Mouse (Mus musculus) forebrain, embryonic 16.5 days (tissue): Measurements from ENCODE around the gene Fuz. TPM values are rescaled to one million over a fixed set of nuclear protein-coding genes. Genes with fewer than 3 reads are reported as not detected.

ENCODE experiments used
- ATAC-seq: fragments of 200-750 bp; cut with Nextera tagmentation; 2 replicates; pipeline ENCODE4 v1.8.0; 2017; ENCODE audit warnings: mild to moderate bottlenecking, moderate library complexity
- H3K27ac ChIP-seq: fragments of 300-500 bp; sonication (generic); 2 replicates; pipeline ENCODE4 v1.5.1; 2014; ENCODE audit warnings: low read length, control low read depth
- H3K27me3 ChIP-seq: fragments of 300-500 bp; sonication (generic); replicated peaks from 2 replicates; pipeline ENCODE4 v1.6.1; 2014; ENCODE audit warnings: low read length; ENCODE audit not compliant: control insufficient read depth, insufficient read depth
- H3K36me3 ChIP-seq: fragments of 300-500 bp; sonication (generic); 2 replicates; pipeline ENCODE4 v1.6.1; 2014; ENCODE audit not compliant: control insufficient read depth, insufficient read depth
- H3K4me1 ChIP-seq: fragments of 300-500 bp; sonication (generic); replicated peaks from 2 replicates; pipeline ENCODE4 v1.6.1; 2014; ENCODE audit warnings: low read length; ENCODE audit not compliant: control insufficient read depth, insufficient read depth
- H3K4me2 ChIP-seq: fragments of 300-500 bp; sonication (generic); 2 replicates; pipeline ENCODE4 v1.6.1; 2014; ENCODE audit warnings: mild to moderate bottlenecking, low read length, control low read depth
- H3K4me3 ChIP-seq: fragments of 300-500 bp; sonication (generic); replicated peaks from 2 replicates; pipeline ENCODE4 v1.5.1; 2014; ENCODE audit warnings: mild to moderate bottlenecking, low read length, control low read depth
- H3K9ac ChIP-seq: fragments of 300-500 bp; sonication (generic); replicated peaks from 2 replicates; pipeline ENCODE4 v1.6.1; 2014; ENCODE audit warnings: low read depth, low read length, control low read depth
- H3K9me3 ChIP-seq: fragments of 300-500 bp; sonication (generic); 2 replicates; pipeline ENCODE4 v1.6.1; 2016; ENCODE audit warnings: low read length; ENCODE audit not compliant: control insufficient read depth
- WGBS: fragments of 180-500 bp; shearing (Covaris S2); extraction: QIAGEN DNeasy Blood & Tissue Kit; methylation state at CpG from one replicate; pipeline ENCODE4 v1.1.7; 2014; 5-methylcytosine and 5-hydroxymethylcytosine counted together
- polyA plus RNA-seq: library from polyadenylated mRNA; unstranded; fragments of >200 nt; fragmentation: Nextera tagmentation; extraction: Ambion mirVana; gene quantifications from 2 replicates; pipeline ENCODE4 v1.2.1, GENCODE M21; 2015

Fuz gene
- 21.1 and 21.2 TPM in 2 replicates for polyA plus RNA-seq

DNA sequence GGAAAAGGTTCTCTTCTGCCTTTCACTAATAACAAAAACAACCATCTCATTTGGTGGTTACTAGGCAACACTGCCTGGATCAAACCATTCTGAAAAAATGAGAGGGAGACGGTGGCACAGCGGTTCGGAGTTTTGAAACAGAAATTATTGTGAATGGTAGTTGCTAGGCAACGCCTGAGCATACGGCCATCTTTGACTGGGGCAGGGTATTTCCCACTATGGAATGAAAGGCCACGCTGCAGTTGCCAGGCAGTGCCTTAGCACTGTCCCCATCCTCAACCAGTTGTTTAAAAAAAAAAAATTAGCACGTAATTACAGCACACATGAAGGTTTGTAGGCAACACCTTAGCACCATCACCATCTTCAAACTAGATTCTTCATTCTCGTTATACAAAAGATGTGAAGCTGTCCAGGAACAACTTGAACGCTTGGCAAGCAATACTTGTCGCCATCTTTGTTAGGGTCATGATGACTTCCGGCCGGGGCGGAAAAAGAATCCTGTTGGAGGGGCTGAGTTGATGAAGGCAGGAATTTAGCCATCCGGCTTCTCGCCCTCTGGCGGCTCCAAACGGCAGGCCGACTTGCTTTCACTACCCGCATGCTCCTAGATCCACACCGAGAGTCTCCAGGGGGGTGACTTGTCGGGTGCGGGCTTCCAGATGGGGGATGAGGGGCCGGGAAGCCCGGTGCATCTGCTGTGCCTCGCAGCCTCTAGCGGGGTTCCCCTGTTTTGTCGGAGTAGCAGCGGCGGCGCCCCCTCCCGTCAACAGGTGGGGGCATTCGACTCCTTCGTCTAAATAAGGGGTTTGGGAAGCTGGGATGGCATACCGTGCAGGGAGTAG is at the start of gene Fuz:
Gene Fuz, plus strand, starts transcription at position 487 of the 842 bp plus-strand sequence.
- Histone ChIP-seq H3K9ac (peak within 1 kb of the TSS; percentile 68), H3K9me3 (no peaks in the 10 kb centered on the region), H3K4me1 (peaks cover 51% of the 10 kb centered on the region), H3K27ac (peak within 1 kb of the TSS; percentile 93), H3K4me2 (peak within 1 kb of the TSS; percentile 57), H3K4me3 (peak within 1 kb of the TSS; percentile 67), H3K36me3 (peaks cover 4% of the 10 kb centered on the region; the same call in 1 of the 2 replicates), H3K27me3 (no peaks in the 10 kb centered on the region)
- ATAC-seq: peak; percentile 83
- WGBS: under 1% methylated on average over 34 of the region's 34 CpGs

DNA sequence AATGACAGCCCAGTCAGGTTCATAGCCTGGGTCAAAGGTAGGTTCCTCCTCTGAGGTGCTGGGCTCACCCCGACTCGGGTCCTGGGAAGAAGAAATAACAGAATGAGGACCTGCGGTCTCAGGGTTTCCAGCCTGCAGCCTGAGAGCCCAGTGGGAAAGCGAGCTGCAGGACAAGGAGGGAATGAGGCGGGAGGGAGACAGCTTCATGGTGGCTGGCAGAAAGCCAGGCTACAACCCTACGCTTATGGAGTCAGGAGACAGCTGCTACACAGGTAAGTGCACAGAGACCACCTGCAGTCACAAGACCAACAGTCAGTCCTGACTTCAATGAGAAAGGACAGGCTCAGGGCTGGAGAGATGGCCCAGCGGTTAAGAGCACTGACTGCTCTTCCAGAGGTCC is 49.1 kb upstream of the Fuz start:
- 89% methylated on average over 7 of the region's 7 CpGs for WGBS
- ATAC-seq: no peak

DNA sequence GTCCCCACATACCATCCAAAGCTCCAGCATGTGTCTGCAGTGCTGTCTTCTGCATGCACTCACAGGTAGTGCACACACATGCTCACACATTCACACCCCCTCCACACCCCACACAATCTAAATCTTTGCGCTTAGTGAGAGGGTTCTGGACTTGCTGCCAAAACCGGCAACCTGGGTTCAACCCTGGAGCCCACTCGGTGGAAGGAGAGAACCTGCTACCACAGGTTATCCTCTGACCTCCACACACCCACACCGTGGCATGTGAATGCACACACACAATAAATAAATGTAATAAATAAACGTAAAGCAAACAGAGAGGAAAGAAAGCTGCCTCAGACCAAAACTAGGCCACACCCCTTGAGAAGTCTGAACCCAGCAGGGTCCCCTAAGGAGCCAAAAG is 48.1 kb upstream of the Fuz start:
- WGBS: 78% methylated on average over 5 of the region's 5 CpGs
- Histone ChIP-seq H3K27ac (no peak overlapping the region; the same call in 1 of the 2 replicates), H3K4me1 (peaks cover 20% of the 10 kb centered on the region)

More for the DNA sequence above, 49.1 kb upstream of the Fuz start:
- Histone ChIP-seq H3K9me3 (no peaks in the 10 kb centered on the region), H3K27me3 (no peaks in the 10 kb centered on the region), H3K4me3 (no peak overlapping the region), H3K4me1 (peaks cover 20% of the 10 kb centered on the region), H3K27ac (no peak overlapping the region), H3K36me3 (peaks cover 23% of the 10 kb centered on the region), H3K4me2 (no peak overlapping the region), H3K9ac (no peak overlapping the region)

DNA sequence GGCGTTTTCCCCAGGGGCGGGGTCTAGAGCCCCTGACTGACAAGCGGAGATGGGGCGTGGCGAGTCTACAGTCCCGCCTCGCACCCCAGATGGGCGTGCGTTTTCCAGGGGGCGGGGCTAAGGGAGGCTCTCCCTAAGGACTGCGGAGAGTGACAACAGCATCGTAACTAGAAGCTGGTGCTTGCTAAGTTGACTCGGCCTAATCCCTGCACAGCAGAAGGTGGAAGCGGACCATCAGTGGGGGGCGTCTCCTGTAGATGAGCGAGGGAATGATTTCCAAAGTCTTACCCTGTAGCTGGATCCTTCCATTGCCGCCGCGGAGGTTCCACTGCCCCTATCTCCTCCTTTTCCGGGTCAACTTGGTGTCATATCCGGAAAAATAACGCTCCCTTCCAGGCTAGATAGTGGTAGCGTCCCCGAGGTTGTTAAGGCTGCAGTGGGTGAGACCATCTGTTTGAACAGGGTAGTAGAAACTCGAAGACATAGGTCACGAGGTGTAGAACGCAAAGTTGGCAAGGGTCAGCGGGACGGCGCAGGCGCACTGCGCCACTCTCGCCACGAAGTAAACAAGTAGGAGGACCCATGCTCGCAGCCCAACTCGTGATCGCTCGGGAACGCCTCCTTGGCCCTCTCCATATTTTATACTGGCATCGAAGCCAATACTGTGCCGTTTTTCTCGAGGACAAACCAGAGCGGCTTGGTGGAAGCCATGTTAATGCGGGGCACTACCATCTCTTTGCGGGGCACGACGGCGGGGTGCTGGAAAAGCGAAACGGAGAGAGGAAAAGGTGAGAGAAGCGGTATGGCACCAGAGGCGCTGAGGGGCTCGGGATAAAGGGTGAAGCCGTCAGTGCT is 47.1 kb upstream of the Fuz start, which contains the start of the genes Akt1s1 and Tbc1d17:
Gene Akt1s1, plus strand, starts transcription at position 431 of the 855 bp plus-strand sequence.
Gene Tbc1d17, minus strand, starts transcription at position 519 of the 855 bp plus-strand sequence.
- peak within 1 kb of the TSS; percentile 74 for H3K4me2 ChIP-seq
- under 1% methylated on average over 54 of the region's 54 CpGs for WGBS
- peak within 1 kb of the TSS; percentile 99 for H3K27ac ChIP-seq
- H3K36me3 ChIP-seq: peaks cover 15% of the 10 kb centered on the region
- peaks cover 25% of the 10 kb centered on the region for H3K4me1 ChIP-seq
- ATAC-seq: peak; percentile 87
- H3K4me3 ChIP-seq: peak within 1 kb of the TSS; percentile 71
- peak within 1 kb of the TSS; percentile 80 for H3K9ac ChIP-seq
- H3K9me3 ChIP-seq: no peaks in the 10 kb centered on the region
- H3K27me3 ChIP-seq: no peaks in the 10 kb centered on the region

More for the DNA sequence above, 48.1 kb upstream of the Fuz start:
- Histone ChIP-seq H3K27me3 (no peaks in the 10 kb centered on the region), H3K4me2 (peak overlapping the region; percentile 74), H3K4me3 (peak overlapping the region; percentile 71), H3K36me3 (peaks cover 18% of the 10 kb centered on the region), H3K9ac (peak overlapping the region; percentile 53), H3K9me3 (no peaks in the 10 kb centered on the region)
- no peak for ATAC-seq

DNA sequence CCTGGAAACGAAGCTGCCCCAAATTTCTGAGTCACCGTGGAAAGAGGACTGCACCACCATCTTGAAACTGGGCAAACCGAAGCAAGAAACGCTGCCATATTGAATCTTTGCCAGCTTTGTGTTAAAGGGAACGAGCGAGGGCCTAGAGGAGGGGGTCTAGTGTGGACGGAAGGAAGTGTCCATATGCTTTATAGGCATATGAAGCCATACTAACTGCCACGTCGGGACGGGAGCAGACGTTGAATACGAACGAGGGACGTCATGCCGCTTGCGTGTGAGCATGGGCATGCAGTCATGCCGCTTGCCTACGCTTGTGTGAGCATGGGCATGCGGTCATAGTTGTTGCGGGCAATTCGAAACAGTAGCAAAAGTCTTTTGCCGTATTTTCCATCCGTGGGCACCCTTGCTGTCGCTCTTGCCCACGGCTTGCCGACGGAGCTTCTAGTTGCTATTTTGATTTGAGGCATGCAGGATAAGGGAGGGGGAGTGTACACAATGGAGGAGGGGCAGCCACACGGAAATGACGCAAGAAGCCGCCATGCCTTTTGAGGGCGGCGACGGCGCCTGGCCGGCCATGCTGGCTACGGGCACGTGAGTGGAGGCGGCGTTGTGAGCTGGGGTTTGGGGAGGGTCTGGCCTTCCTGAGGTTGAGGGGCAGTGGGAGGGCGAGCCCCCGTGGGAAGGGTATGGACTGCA is 46.3 kb upstream of the Fuz start:
- peak; percentile 71 for ATAC-seq
- H3K4me1 ChIP-seq: peaks cover 33% of the 10 kb centered on the region

GRCm38 (mm10) chr7:44850146-44850545 is 45.7 kb upstream of the Fuz start:
- Histone ChIP-seq H3K9me3 (no peaks in the 10 kb centered on the region), H3K9ac (peak overlapping the region; percentile 80), H3K27ac (peak overlapping the region; percentile 99), H3K4me3 (peak overlapping the region; percentile 71), H3K27me3 (no peaks in the 10 kb centered on the region), H3K4me1 (peaks cover 39% of the 10 kb centered on the region), H3K36me3 (peaks cover 12% of the 10 kb centered on the region), H3K4me2 (peak overlapping the region; percentile 73)
- ATAC-seq: peak; percentile 35
- WGBS: 0% methylated on average over 32 of the region's 33 CpGs

More for the DNA sequence above, 46.3 kb upstream of the Fuz start:
- peak overlapping the region; percentile 71 for H3K4me3 ChIP-seq
- peak overlapping the region; percentile 73 for H3K4me2 ChIP-seq
- WGBS: under 1% methylated on average over 41 of the region's 41 CpGs
- H3K9ac ChIP-seq: peak overlapping the region; percentile 80
- H3K27ac ChIP-seq: peak overlapping the region; percentile 99
- no peaks in the 10 kb centered on the region for H3K27me3 ChIP-seq
- H3K36me3 ChIP-seq: peaks cover 12% of the 10 kb centered on the region
- H3K9me3 ChIP-seq: no peaks in the 10 kb centered on the region

- no peaks in the 10 kb centered on the region for H3K27me3 ChIP-seq
- H3K4me2 ChIP-seq: peak overlapping the region; percentile 73
- WGBS: 79% methylated on average over 8 of the region's 8 CpGs
- peaks cover 40% of the 10 kb centered on the region for H3K4me1 ChIP-seq
- no peak overlapping the region for H3K27ac ChIP-seq
- H3K9me3 ChIP-seq: no peaks in the 10 kb centered on the region
- no peak for ATAC-seq
- H3K4me3 ChIP-seq: peak overlapping the region; percentile 71
- peak overlapping the region; percentile 80 for H3K9ac ChIP-seq
- peaks cover 5% of the 10 kb centered on the region for H3K36me3 ChIP-seq
Observed at GRCm38 (mm10) chr7:44850789-44851624, 44.9 kb upstream of the Fuz start.

- H3K4me3 ChIP-seq: no peak overlapping the region
- 92% methylated on average over 12 of the region's 12 CpGs for WGBS
Observed at GRCm38 (mm10) chr7:44851625-44852234, 44.1 kb upstream of the Fuz start.

More at GRCm38 (mm10) chr7:44851625-44852234, 44.1 kb upstream of the Fuz start:
- Histone ChIP-seq H3K4me2 (no peak overlapping the region), H3K9me3 (no peaks in the 10 kb centered on the region), H3K4me1 (peaks cover 43% of the 10 kb centered on the region), H3K27me3 (no peaks in the 10 kb centered on the region), H3K27ac (no peak overlapping the region), H3K9ac (no peak overlapping the region), H3K36me3 (peaks cover 4% of the 10 kb centered on the region; the same call in 1 of the 2 replicates)
- no peak for ATAC-seq
